Mouse (Mus musculus) G1E-ER4 (cell line): ENCODE measurements around the gene Clcf1. TPM values are rescaled to one million over a fixed set of nuclear protein-coding genes. Genes with fewer than 3 reads are reported as not detected.

ENCODE experiments used
- GATA1 ChIP-seq: IDR thresholded peaks from one replicate; pipeline ENCODE4 v1.8.0; 2012; ENCODE audit warnings: low read length, inconsistent platforms
- polyA plus RNA-seq: library from polyadenylated mRNA; stranded (reverse); fragments of >175 nt; gene quantifications from 2 replicates; pipeline ENCODE4 v1.2.3, GENCODE M21; 2012

Gene Clcf1
- polyA plus RNA-seq: not detected in 2 replicates

DNA sequence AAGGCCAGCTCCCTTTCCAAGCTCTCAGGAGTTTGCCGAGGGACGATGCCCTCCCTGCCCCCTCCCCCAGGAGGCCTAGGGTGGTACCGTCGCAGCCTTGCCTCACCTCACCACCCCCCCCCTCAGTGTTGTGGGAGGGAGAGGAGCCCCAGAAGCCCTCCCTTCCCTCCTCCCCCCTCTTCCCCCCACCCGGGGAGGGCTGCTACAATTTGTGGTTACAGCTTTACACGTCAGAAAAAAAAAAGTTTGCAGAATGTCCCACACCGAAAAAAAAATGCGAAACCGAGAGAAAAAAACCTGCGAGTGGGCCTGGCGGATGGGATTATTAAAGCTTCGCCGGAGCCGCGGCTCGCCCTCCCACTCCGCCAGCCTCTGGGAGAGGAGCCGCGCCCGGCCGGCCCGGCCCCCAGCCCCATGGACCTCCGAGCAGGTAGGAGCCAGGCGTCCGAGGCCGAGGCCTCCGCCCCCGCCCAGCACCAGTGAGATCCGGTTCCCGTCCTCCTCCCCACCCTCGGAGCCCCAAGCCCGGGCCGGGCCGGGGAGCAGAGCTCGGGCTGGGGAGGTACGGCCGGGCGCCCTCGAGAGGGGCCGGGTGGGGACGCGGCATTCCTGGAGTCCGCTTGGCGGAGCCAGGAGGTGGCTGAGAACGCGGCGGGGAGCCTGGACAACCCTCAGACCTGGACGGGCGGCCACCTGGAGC lies at the start of gene Clcf1, which contains the start of gene AC109138.7:
Gene Clcf1 (plus strand): TSS at position 168 of the 700 bp plus-strand sequence.
Gene AC109138.7 (plus strand): TSS at position 287 of the 700 bp plus-strand sequence.
- TF ChIP-seq GATA1: no peak

GRCm38 (mm10) chr19:4164721-4165120 lies 49.3 kb upstream of the Clcf1 start:
- TF ChIP-seq GATA1: no peak

DNA sequence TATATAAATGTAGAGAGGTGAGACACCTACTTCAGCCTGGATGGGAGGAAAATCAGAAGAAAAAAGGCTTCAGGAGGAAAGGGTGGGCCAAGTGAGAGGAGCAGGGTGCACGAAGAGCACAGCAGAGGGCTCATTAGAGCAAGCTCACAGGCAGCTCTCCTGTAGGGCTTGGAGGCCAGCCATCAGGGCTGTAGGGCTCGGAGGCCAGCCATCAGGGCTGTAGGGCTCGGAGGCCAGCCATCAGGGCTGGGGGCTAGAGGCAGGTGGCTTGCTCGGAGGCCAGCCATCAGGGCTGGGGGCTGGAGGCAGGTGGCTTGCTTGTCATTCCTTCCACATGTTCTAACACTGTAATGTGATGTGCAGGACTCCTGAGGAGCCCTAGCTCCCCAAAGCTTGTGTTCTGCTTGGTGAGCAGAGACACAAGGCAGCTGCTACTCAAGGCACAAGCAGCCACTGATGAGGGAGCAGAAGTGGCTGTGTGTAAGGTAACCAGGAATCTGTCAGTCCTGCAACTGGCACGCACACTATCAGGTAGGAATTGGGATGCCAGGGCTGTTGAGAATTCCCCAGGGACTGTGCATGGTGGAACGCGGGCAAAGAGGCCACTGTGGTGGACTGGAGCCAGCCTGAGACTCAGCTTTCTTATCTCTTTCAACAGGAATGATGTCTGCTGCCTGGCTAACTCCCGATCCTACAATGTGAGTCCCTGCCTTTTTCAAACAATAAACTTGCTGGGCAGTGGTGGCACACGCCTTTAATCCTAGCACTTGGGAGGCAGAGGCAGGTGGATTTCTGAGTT lies 47.2 kb upstream of the Clcf1 start:
- TF ChIP-seq GATA1: no peak

- no peak for TF ChIP-seq GATA1
Measured at GRCm38 (mm10) chr19:4169378-4169784, 44.7 kb upstream of the Clcf1 start.

DNA sequence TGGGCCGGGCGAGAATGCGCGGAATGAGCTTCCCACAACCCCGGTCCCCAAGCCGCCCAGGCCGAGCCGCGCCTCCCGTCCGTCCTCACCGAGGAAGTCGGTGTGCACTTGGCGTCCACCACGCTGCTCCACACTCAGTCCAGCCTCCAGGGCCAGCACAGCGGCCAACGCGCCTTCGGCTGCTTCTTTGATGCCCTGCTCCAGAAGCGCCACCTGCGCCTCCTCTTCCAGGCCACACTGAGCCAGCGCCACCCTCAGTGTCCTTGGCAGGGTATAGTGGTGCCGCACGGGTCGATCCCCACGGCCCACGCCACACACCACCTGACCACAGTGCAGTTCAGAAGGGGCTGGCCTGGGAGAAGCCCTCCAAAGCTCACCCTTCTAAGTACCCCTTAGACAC lies 44.2 kb upstream of the Clcf1 start:
- TF ChIP-seq GATA1: no peak

DNA sequence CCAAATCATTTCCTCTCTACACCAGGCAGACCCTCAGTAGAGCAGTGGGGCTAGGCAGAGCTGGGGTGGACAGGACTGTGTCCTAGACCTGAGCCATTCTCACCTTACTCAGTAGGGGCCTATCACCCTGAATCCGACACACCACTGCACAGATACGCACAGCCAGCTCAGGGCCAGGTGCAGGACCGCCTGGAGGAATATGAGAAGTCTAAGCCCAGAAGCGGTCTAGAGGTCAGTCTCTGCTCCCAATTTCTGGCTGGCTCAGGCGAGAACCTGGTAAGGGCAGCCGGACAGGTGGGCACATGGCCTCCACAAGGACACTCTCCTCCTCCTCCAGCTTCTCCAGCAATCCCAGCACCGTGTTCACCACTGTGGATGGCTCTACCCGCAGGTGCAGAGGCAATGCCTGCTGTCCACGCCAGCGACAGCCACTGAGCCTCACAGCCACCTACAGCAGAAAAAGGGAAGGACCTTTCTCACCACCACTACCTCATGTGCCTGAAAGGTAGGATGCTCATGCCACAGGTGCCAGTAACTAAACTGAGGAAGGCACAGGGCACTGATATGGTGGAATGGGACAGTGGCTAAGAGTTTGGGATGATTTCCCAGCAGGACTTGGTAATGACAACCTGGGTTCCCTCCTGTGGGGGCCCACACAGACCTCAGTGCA lies 43.2 kb upstream of the Clcf1 start:
- TF ChIP-seq GATA1: no peak

- TF ChIP-seq GATA1: no peak
Measured at GRCm38 (mm10) chr19:4171393-4172290, 42.4 kb upstream of the Clcf1 start.

DNA sequence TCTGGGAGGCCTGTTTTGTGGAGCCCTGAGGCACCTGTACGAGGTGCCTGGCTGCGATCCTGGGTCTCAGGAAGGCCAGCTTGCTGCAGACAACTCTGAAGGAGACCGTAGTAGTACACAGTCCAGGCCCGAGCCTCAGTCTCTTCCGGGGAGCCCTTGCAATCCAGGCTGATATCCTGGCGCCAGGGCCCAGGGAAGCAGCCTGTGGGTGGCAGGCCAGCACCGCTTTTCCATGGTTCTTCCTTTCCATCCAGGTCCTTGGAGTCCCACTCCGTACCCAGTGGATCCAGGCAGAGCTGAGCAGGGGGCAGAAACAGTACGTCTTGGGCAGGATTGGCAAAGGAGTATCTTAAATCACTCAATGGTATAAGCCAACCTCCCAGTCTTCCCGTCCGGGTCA lies 41.1 kb upstream of the Clcf1 start:
- TF ChIP-seq GATA1: no peak

DNA sequence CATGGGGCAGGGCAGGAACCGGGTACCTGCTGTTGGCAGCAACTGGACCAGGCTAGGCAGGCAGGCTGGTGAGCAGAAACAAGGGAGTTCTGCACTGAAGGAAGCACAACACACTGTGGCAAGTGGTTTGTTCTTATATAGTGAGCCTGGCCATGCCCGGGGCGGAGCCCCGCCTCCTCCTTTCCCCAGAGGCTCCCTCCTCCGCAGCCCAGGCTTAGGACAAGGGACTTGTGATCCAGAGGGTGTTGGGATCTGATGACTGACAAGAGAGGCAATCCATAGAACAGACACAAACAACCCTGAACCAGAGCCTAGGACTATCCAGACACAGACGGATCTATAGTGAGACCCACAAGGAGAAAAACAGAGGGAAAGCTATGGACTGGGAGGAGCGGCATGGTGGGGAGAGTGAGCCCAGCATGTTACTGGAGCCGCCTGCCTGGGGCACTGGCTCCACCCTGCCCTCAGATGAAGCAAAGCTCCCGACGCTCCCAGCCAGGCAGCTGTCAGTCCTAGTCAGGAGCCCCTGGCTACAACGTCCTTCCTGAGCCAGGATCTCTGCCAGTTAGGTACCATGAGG lies 38.6 kb upstream of the Clcf1 start, which contains the start of gene Carns1:
Gene Carns1 (minus strand): TSS at position 112 of the 580 bp plus-strand sequence.
- TF ChIP-seq GATA1: no peak

DNA sequence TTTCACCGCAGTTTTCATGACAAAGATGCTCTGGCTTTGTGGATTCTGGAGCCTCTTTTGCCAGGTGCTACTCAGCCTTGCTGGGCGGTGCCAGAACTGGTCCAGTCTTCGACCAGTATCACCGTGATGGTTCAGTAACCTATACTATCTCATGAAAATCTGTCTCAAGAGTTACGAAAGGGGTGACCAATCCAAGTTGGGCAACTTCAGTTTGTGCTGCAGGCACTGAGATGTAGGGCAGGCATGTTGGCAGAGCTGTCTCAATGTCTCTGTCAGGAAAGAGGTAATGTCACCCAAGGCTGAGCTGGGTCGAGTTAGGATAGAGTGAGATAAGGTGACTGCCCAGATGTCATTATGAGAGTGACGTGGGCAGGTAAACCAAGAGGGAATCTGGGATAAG lies 33.6 kb upstream of the Clcf1 start:
- TF ChIP-seq GATA1: no peak

GRCm38 (mm10) chr19:4181892-4182291 lies 32.1 kb upstream of the Clcf1 start:
- TF ChIP-seq GATA1: no peak

DNA sequence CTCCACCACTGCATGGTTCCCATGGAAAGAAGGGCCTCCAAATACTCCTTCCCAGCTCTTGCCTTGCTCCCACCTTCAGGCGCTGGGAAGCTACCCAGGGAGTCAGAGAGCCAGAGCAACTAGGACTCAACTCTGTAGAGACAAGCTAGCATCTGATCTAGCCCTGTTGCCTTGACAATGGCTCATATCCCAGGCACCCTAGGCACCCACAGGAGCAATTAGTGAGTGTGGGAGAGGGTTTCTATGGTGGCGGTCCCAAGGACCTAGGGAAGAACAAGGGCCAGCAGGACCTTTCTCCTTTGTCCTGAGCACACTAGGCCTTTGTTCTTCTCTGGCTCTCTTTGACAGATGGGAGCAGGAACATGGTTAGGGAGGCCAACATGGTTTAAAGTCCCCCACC lies 30.3 kb upstream of the Clcf1 start:
- no peak for TF ChIP-seq GATA1

- no peak for TF ChIP-seq GATA1
Measured at GRCm38 (mm10) chr19:4184976-4185975, 28.8 kb upstream of the Clcf1 start.
